Mouse (Mus musculus): ENCODE measurements at regions not wholly inside any gene's neighbourhood (a gene's known extent, or its start where the extent isn't known, plus 50 kb on each side); places are given as distances from the start of the nearest gene placed in this dataset.

DNA sequence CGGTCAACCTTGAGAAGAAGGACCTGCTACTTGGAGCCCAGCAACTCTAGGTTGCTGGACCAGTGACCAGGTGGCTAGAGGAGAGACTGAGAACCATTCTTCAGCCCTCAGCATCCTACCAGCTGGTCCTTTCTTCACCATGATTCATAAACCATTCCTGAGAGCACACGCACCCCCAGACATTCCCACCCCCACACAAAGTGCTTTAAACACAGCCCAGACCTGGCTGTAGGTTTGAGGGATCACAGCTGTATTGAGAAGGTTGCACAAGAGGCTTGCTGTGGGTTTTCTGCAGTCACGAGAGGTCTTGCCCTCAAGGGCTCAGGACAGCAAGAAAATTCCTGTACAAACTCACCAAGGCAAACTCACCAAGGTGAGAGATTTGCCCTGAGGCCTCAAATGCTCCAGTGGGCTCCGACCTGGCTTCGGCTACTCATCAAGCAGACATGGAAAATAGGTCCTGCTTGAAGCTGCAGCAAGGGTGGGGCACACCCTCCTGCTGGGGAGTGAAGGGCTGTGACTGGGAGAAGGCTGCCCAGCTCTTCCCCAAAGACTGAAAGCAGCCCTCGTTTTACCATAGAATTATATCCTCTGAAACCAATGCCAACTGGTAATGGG, 161.9 kb upstream of the Lnx1 start:
- TF ChIP-seq EP300 (IDR thresholded peaks at IDR 0.05; ENCODE audit: low read depth) (no peak), CTCF (IDR thresholded peaks at IDR 0.05; ENCODE audit: low read depth) (no peak)

Data from liver, embryonic 14.5 days (tissue).